Mouse (Mus musculus) layer of hippocampus, adult 2 months (tissue): ENCODE measurements around the gene Msh4. TPM values are rescaled to one million over a fixed set of nuclear protein-coding genes. Genes with fewer than 3 reads are reported as not detected.
"Not testable (repeated sequence)": the region's sequence is repeated elsewhere in the genome, so short reads cannot be mapped to it uniquely, and the experiment has no call there.

Source experiments
- DNase-seq, 2 experiments: peaks; one replicate each; pipeline ENCODE4 v3.0.0; 2022; ENCODE audit warnings: low spot score in 2 of 2
- H3K27ac ChIP-seq: fragments of 200-600 bp; 2 replicates; pipeline ENCODE4 v1.8.1; 2022
- H3K4me3 ChIP-seq: fragments of 200-600 bp; 2 replicates; pipeline ENCODE4 v1.8.1; 2022; ENCODE audit warnings: mild to moderate bottlenecking
- CTCF ChIP-seq: fragments of 200-600 bp; conservative IDR thresholded peaks from 2 replicates; pipeline ENCODE4 v1.8.1; 2022; ENCODE audit warnings: antibody characterized with exemption, mild to moderate bottlenecking, moderate library complexity
- total RNA-seq, 2 experiments: library from RNA; stranded (reverse); gene quantifications; 2 replicates each; pipeline ENCODE4 v1.2.3; 2021

Gene Msh4
- total RNA-seq, 2 experiments from 2014 or later = 0.49 to 0.51 TPM

- no peak overlapping the region for H3K4me3 ChIP-seq
- H3K27ac ChIP-seq = no peak overlapping the region
- TF ChIP-seq CTCF = peak; percentile 69
- DNase-seq = no peak
These were observed 74.7 kb downstream of the Msh4 start for GRCm38 (mm10) chr3:153831014-153831872.

- H3K27ac ChIP-seq, DNase-seq, H3K4me3 ChIP-seq: not testable (repeated sequence)
These were observed 76.2 kb downstream of the Msh4 start for GRCm38 (mm10) chr3:153829788-153830187.

DNA sequence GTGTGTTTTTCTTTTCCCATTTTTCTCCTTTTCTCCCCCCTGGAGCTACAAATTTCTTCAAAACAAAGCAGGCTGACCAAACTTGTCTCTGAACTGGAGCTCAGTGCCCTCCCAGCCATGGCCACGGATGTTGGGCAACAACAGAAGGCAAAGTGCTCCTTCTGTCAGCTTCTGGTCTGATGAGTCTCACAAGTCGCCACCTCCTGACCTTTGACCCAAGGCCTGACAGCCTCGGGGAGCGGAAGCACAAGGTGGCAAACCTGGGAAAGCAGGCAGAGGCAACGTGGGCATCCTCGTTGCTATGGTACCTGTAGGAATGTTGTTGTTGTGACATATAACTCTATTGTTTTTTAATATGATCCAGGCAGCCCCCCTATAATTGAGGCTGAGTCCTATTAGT lies 79.3 kb downstream of the Msh4 start:
- H3K4me3 ChIP-seq = no peak overlapping the region
- H3K27ac ChIP-seq = no peak overlapping the region
- no peak for DNase-seq
- no peak for TF ChIP-seq CTCF

DNA sequence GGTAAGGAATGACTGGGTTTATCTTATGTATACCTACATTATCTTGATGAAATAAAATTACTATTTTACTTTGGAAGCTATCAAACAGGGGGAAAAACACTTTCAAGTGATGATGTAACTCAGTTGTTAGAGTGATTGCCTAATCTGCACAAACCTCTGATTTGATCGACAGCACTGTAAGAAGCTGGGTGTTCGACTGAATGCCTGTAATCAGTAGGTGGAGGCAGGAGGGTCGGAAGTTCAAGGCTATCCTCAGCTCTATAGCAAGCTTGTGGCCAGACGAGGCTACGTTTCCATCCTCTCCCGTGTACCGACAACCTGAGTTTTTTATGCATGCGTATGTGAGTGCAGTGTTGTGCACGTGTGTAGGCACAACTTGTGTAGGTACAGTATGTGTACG lies 80.7 kb downstream of the Msh4 start:
- Histone ChIP-seq H3K27ac (no peak overlapping the region), H3K4me3 (no peak overlapping the region)
- TF ChIP-seq CTCF = no peak
- no peak for DNase-seq

DNA sequence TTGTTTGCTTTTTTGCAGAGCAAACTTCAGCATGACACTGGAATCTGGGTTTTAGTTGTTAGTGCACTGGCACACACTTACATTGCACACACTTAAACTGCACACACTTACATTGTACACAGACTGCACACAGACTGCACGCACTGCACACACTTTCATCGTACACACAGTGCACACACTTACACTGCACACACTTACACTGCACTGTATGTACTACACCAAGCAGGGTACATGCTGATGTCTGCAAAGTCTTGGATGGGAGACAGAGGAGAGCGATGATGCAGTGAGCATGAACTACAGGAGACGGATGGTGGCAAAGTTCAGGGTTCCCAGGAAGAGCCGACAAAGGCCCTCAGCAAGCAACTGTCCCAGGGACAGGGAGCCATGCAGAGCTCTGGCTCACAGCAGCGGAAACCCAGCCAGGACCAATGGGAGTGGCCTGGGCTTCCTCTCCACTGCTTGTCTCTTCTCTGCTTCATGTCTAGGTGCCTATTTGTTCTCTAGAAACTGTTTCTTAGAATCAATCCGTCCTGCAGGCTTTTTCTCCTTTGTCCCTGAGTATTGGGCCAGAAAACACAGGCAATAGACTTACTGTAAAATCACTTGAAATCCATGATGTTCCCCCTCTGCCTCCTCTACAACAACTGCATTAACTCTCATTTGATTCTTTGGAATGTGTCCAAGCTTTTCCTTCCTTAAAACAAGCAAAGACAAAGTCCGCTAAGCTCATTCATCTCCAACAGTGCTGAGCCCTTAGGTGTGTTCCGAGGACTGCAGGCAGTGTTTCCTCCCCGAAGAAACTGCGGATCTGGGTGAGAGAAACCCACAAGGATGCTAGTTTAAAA lies 82.0 kb downstream of the Msh4 start:
- TF ChIP-seq CTCF = no peak
- Histone ChIP-seq H3K27ac (no peak overlapping the region), H3K4me3 (no peak overlapping the region)
- DNase-seq = no peak

DNA sequence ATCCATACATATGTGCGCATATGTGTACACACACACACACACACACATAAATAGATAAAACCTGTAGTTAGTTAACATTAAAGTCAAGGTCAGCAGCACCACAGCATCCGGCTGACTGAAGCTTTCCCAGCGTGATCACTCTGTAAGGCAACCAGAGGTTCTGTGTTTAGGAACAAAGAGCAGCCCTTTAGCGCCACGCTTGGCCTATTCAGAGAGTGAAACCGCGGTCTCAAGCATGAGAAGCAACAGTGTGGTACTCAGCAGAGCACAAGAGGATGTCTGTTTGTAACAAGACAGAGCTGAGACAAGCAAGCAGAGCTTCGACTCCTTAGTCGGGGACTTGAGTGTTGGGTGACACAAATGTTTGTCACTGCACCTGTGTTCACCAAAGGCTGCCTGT lies 86.5 kb downstream of the Msh4 start:
- no peak overlapping the region for H3K4me3 ChIP-seq
- DNase-seq = no peak

GRCm38 (mm10) chr3:153818723-153819122 lies 87.2 kb downstream of the Msh4 start:
- Histone ChIP-seq H3K27ac (no peak overlapping the region), H3K4me3 (no peak overlapping the region)
- no peak for TF ChIP-seq CTCF
- DNase-seq = no peak

More for the DNA sequence above, 86.5 kb downstream of the Msh4 start:
- H3K27ac ChIP-seq = no peak overlapping the region
- TF ChIP-seq CTCF = no peak

DNA sequence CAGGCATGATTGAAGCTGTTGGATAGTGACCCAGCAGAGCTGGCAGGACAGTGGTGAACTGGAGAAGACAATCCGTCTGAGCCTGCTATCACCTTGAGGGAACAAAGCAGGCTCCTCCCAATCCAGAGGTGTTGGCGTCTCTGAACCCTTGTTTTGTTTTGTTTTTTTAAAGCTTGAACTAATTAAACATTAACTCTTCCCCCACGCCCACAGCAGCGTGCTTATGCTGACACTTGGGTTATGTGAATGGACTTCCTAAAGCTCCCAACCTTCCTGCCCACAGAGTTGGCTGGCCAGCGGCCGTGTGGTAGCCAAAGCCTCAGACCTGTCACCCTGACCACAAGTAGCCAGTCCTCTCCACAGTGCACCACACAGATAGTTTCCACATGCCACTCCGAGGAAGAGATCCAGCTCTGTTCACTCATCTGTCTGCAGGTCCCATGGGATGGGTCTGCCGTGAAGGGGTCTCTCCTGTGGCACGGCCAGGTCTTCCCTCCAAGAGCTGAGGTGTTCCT lies 88.5 kb downstream of the Msh4 start:
- Histone ChIP-seq H3K27ac (no peak overlapping the region), H3K4me3 (no peak overlapping the region)
- no peak for TF ChIP-seq CTCF
- DNase-seq = no peak

- no peak overlapping the region for H3K27ac ChIP-seq
- no peak for DNase-seq
- no peak overlapping the region for H3K4me3 ChIP-seq
- TF ChIP-seq CTCF = no peak
These were observed 91.9 kb downstream of the Msh4 start for GRCm38 (mm10) chr3:153814026-153814425.

DNA sequence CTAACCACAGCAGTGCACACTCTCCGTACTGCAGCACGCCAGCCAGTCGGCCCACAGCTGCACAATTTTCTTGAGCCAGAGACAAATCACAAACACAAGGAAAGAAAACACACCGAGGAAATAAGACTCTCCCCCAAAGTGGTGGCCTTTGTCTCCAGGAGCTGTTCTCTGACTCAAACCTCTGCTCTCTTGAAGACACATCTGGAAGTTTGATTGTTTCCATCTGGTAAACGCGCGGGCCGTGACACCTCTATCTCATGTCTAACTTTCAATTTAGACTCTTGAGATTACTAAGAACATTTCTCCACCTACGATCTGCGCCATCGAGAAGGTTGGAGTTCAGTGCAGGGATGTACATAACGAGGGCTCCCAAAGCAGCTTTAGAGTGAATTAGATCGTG lies 97.5 kb downstream of the Msh4 start:
- H3K4me3 ChIP-seq = no peak overlapping the region
- TF ChIP-seq CTCF = no peak
- H3K27ac ChIP-seq = no peak overlapping the region
- DNase-seq = no peak

DNA sequence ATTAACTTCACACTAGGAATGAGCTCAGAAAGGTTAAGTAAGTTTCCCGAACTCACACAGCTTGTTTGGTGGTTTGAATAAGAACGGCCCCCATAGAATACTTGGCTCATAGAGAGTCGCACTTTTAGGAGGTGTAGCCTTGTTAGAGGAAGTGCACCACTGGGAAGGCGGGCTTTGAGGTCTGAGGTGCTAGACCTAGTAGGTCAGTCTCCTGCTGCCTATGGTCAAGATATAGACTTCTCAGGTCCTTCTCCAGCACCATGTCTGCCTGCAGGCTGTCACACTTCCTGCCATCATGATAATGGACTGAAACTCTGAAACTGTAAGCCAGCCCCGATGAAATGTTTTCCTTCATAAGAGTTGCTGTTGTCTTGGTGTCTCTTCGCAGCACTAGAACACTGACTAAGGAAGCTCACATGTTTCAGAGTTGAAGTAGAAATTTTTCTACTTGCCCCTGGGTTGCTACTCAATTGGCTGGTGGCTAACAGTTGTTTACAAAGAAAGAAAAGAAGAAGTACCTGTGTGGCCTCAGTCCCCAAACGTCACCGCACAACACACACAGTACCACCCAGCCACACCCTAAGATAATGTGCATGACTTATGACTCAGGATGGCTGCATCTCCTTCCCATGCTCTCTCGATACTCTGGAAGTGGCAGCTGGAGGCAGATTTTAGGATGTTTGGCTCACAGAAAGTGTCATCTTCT lies 98.3 kb downstream of the Msh4 start:
- no peak for TF ChIP-seq CTCF
- Histone ChIP-seq H3K27ac (no peak overlapping the region), H3K4me3 (no peak overlapping the region)
- DNase-seq = no peak

Other genes with a start within 250 kb of the Msh4 start
- 10 to 100 TPM; 25.9 to 27.4 TPM for gene St6galnac3, start 181.0 kb downstream of the Msh4 start, total RNA-seq
- gene Asb17, start 61.9 kb downstream of the Msh4 start, total RNA-seq = not detected
- 10 to 100 TPM; 68.7 to 72.6 TPM for gene Rabggtb, start 6.9 kb upstream of the Msh4 start, total RNA-seq
- 10 to 100 TPM; 41.5 to 53.9 TPM for gene Acadm, start 38.5 kb upstream of the Msh4 start, total RNA-seq
- gene Slc44a5, start 67.3 kb upstream of the Msh4 start, total RNA-seq = 10 to 100 TPM; 52.6 to 57.5 TPM